Mouse (Mus musculus): Measurements from ENCODE around the gene Pbxip1. TPM values are rescaled to one million over a fixed set of nuclear protein-coding genes. Genes with fewer than 3 reads are reported as not detected.

Pbxip1 gene
- polyA plus RNA-seq, 1 experiment, result 78.1 TPM

- H3K4me1 ChIP-seq (ENCODE audit: control insufficient read depth, insufficient read depth, low read length), result peaks cover 3% of the 10 kb centered on the region; the same call in 1 of the 2 replicates
- peak; percentile 76 for DNase-seq
- TF ChIP-seq POLR2A (IDR thresholded peaks at IDR 0.05; ENCODE audit: borderline replicate concordance, extremely low read depth, low read depth, low read length) (peak; percentile 76; the same call in 1 of the 2 replicates), CTCF (IDR thresholded peaks at IDR 0.05; ENCODE audit: insufficient read depth, low read length) (no peak)
- peak overlapping the region; percentile 89 for H3K4me3 ChIP-seq (replicated peaks; ENCODE audit: extremely low read depth, low read depth, low read length)
- under 1% methylated on average over 16 of the region's 16 CpGs for WGBS
These were observed 17.6 kb upstream of the Pbxip1 start for GRCm38 (mm10) chr3:89418861-89419250.

GRCm38 (mm10) chr3:89419571-89419970 is 16.9 kb upstream of the Pbxip1 start:
- peak; percentile 70 for DNase-seq
- TF ChIP-seq CTCF (IDR thresholded peaks at IDR 0.05; ENCODE audit: insufficient read depth, low read length) (no peak), POLR2A (IDR thresholded peaks at IDR 0.05; ENCODE audit: borderline replicate concordance, extremely low read depth, low read depth, low read length) (peak; percentile 69; the same call in 1 of the 2 replicates)
- 2% methylated on average over 9 of the region's 9 CpGs for WGBS
- Histone ChIP-seq H3K4me3 (replicated peaks; ENCODE audit: extremely low read depth, low read depth, low read length) (peak overlapping the region; percentile 89), H3K4me1 (ENCODE audit: control insufficient read depth, insufficient read depth, low read length) (peaks cover 3% of the 10 kb centered on the region; the same call in 1 of the 2 replicates)

GRCm38 (mm10) chr3:89419981-89420380 is 16.5 kb upstream of the Pbxip1 start:
- no peak for TF ChIP-seq CTCF (IDR thresholded peaks at IDR 0.05; ENCODE audit: insufficient read depth, low read length)
- no peak for TF ChIP-seq POLR2A (IDR thresholded peaks at IDR 0.05; ENCODE audit: borderline replicate concordance, extremely low read depth, low read depth, low read length)
- 21% methylated on average over 3 of the region's 3 CpGs for WGBS
- no peak for DNase-seq

GRCm38 (mm10) chr3:89420421-89420820 is 16.1 kb upstream of the Pbxip1 start:
- DNase-seq, result no peak
- no peak overlapping the region for H3K4me3 ChIP-seq (replicated peaks; ENCODE audit: extremely low read depth, low read depth, low read length)
- 21% methylated on average over 2 of the region's 2 CpGs for WGBS
- TF ChIP-seq CTCF (IDR thresholded peaks at IDR 0.05; ENCODE audit: insufficient read depth, low read length), result no peak
- no peak for TF ChIP-seq POLR2A (IDR thresholded peaks at IDR 0.05; ENCODE audit: borderline replicate concordance, extremely low read depth, low read depth, low read length)
- peaks cover 3% of the 10 kb centered on the region; the same call in 1 of the 2 replicates for H3K4me1 ChIP-seq (ENCODE audit: control insufficient read depth, insufficient read depth, low read length)

More at GRCm38 (mm10) chr3:89419981-89420380, 16.5 kb upstream of the Pbxip1 start:
- H3K4me1 ChIP-seq (ENCODE audit: control insufficient read depth, insufficient read depth, low read length), result peaks cover 3% of the 10 kb centered on the region; the same call in 1 of the 2 replicates
- H3K4me3 ChIP-seq (replicated peaks; ENCODE audit: extremely low read depth, low read depth, low read length), result peak overlapping the region; percentile 89

- WGBS, result 10% methylated on average over 11 of the region's 11 CpGs
- peak; percentile 71 for DNase-seq
- Histone ChIP-seq H3K4me1 (ENCODE audit: control insufficient read depth, insufficient read depth, low read length) (peaks cover 3% of the 10 kb centered on the region; the same call in 1 of the 2 replicates), H3K4me3 (replicated peaks; ENCODE audit: extremely low read depth, low read depth, low read length) (peak overlapping the region; percentile 51)
- TF ChIP-seq CTCF (IDR thresholded peaks at IDR 0.05; ENCODE audit: insufficient read depth, low read length) (no peak), POLR2A (IDR thresholded peaks at IDR 0.05; ENCODE audit: borderline replicate concordance, extremely low read depth, low read depth, low read length) (peak; percentile 80; the same call in 1 of the 2 replicates)
These were observed 15.3 kb upstream of the Pbxip1 start for GRCm38 (mm10) chr3:89421002-89421774.

GRCm38 (mm10) chr3:89421810-89422473 is 14.6 kb upstream of the Pbxip1 start:
- WGBS, result 25% methylated on average over 22 of the region's 22 CpGs
- no peak for TF ChIP-seq POLR2A (IDR thresholded peaks at IDR 0.05; ENCODE audit: borderline replicate concordance, extremely low read depth, low read depth, low read length)
- TF ChIP-seq CTCF (IDR thresholded peaks at IDR 0.05; ENCODE audit: insufficient read depth, low read length), result no peak
- peak; percentile 18 for DNase-seq
- peak overlapping the region; percentile 51 for H3K4me3 ChIP-seq (replicated peaks; ENCODE audit: extremely low read depth, low read depth, low read length)
- peaks cover 3% of the 10 kb centered on the region; the same call in 1 of the 2 replicates for H3K4me1 ChIP-seq (ENCODE audit: control insufficient read depth, insufficient read depth, low read length)

- Histone ChIP-seq H3K4me1 (ENCODE audit: control insufficient read depth, insufficient read depth, low read length) (peaks cover 3% of the 10 kb centered on the region; the same call in 1 of the 2 replicates), H3K4me3 (replicated peaks; ENCODE audit: extremely low read depth, low read depth, low read length) (no peak overlapping the region)
- TF ChIP-seq CTCF (IDR thresholded peaks at IDR 0.05; ENCODE audit: insufficient read depth, low read length), result no peak
- TF ChIP-seq POLR2A (IDR thresholded peaks at IDR 0.05; ENCODE audit: borderline replicate concordance, extremely low read depth, low read depth, low read length), result no peak
- no peak for DNase-seq
- WGBS, result 63% methylated on average over 6 of the region's 6 CpGs
These were observed 13.8 kb upstream of the Pbxip1 start for GRCm38 (mm10) chr3:89422556-89423205.

- no peak for DNase-seq
- no peak overlapping the region for H3K4me3 ChIP-seq (replicated peaks; ENCODE audit: extremely low read depth, low read depth, low read length)
- peaks cover 3% of the 10 kb centered on the region; the same call in 1 of the 2 replicates for H3K4me1 ChIP-seq (ENCODE audit: control insufficient read depth, insufficient read depth, low read length)
- 71% methylated on average over 5 of the region's 5 CpGs for WGBS
- no peak for TF ChIP-seq POLR2A (IDR thresholded peaks at IDR 0.05; ENCODE audit: borderline replicate concordance, extremely low read depth, low read depth, low read length)
- no peak for TF ChIP-seq CTCF (IDR thresholded peaks at IDR 0.05; ENCODE audit: insufficient read depth, low read length)
These were observed 11.9 kb upstream of the Pbxip1 start for GRCm38 (mm10) chr3:89424416-89425140.
